Mouse (Mus musculus): ENCODE results near the gene Gm45799. TPM values are rescaled to one million over a fixed set of nuclear protein-coding genes. Genes with fewer than 3 reads are reported as not detected.

Gene Gm45799
- total RNA-seq (2015; ENCODE audit: low replicate concordance) (1.8 TPM in 1 of 2 replicates, not detected in the other), total RNA-seq (2017; ENCODE audit: low replicate concordance) (3.9 TPM in 1 of 2 replicates, not detected in the other)

- peak; percentile 92 for ATAC-seq (replicated peaks; ENCODE audit: low FRiP score, poor library complexity, severe bottlenecking)
Measured at GRCm38 (mm10) chr7:105640233-105640893, at the start of gene Gm45799, which contains the start of gene Arfip2. Gm45799 (plus strand) TSS chr7:105640552. Arfip2 (minus strand) TSS chr7:105640416.

- ATAC-seq (replicated peaks; ENCODE audit: low FRiP score, poor library complexity, severe bottlenecking) = no peak
Measured at GRCm38 (mm10) chr7:105602860-105603623, 37.3 kb upstream of the Gm45799 start.

- ATAC-seq (replicated peaks; ENCODE audit: low FRiP score, poor library complexity, severe bottlenecking) = no peak
Measured at GRCm38 (mm10) chr7:105608467-105608866, 31.9 kb upstream of the Gm45799 start.

DNA sequence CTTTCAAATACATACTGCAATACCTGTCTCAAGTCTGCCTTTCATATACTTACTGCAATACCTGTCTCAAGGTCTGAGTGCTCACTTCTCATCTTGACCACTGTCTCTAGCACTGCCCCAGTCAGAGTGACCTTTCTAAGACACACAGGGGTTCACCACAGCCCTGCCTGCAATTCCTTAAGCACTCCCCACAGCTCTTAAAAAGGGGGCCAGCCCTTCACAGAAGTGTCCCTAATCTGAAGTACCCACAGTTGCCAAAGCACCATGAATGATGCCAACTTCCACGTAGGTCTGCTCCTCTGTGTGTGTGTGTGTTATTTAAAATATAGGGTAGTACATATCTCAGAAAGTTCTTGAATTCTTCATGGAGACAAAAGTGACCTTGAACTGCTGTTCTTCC is 28.6 kb upstream of the Gm45799 start:
- ATAC-seq (replicated peaks; ENCODE audit: low FRiP score, poor library complexity, severe bottlenecking) = no peak

DNA sequence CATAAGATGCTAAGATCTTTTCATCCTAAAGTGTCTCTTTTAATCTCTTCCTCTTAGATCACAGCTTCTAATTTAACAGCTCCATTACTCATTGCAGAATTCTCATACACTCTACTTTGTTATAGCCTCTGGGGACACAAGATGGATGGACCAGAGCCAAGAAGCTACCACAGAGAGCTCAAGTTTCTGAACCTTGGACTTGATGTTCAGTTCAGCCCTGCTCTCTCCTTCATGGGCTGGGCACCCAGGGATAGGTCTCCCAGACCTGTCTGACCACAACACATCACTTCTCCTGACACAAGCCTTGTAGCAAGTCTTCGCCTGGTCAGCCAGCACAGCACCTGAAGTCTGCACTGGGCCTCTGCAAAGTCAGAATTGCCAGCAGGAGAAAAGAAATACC is 26.0 kb upstream of the Gm45799 start:
- no peak for ATAC-seq (replicated peaks; ENCODE audit: low FRiP score, poor library complexity, severe bottlenecking)

- ATAC-seq (replicated peaks; ENCODE audit: low FRiP score, poor library complexity, severe bottlenecking) = no peak
Measured at GRCm38 (mm10) chr7:105615720-105616119, 24.6 kb upstream of the Gm45799 start.

- ATAC-seq (replicated peaks; ENCODE audit: low FRiP score, poor library complexity, severe bottlenecking) = no peak
Measured at GRCm38 (mm10) chr7:105616561-105616960, 23.8 kb upstream of the Gm45799 start.

- ATAC-seq (replicated peaks; ENCODE audit: low FRiP score, poor library complexity, severe bottlenecking) = no peak
Measured at GRCm38 (mm10) chr7:105617810-105618209, 22.5 kb upstream of the Gm45799 start.

DNA sequence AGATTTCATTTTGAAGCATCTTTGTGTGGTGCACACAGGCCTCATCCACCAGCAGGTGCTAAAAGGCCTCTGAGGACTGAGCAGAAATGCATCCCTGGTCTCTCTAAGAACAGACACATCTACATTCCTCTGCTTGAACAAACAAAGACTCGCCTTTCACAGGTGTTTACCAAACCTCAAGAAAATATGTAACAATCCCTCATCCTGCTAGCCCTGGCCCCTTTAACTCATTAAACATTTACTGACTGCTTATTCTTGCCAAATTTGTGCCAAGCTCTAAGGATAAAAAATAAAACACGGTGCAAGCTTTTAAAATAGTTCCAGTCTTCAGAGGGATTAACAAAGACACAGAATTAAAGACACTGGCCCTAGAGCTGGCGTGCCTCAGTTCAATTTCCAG is 20.7 kb upstream of the Gm45799 start:
- no peak for ATAC-seq (replicated peaks; ENCODE audit: low FRiP score, poor library complexity, severe bottlenecking)

DNA sequence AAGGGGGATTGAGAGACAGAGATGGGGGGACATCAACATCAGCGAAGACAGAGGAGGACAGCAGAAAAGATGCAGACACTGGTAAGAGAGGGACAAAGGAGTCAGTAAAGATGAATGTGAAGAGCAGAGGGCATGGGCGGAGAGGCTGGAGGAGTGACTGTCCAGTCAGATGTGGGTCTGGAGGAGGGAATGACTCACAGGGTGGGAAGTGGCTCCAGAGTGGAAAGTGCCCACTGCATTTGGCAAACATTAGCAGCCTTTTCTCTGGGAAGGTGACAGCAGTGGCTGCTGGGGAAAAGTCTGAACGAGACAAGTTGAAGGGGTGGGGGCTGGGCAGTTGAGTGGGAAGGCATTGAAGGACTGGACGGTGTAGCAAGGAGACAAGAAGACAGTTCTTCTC is 19.3 kb upstream of the Gm45799 start:
- no peak for ATAC-seq (replicated peaks; ENCODE audit: low FRiP score, poor library complexity, severe bottlenecking)

DNA sequence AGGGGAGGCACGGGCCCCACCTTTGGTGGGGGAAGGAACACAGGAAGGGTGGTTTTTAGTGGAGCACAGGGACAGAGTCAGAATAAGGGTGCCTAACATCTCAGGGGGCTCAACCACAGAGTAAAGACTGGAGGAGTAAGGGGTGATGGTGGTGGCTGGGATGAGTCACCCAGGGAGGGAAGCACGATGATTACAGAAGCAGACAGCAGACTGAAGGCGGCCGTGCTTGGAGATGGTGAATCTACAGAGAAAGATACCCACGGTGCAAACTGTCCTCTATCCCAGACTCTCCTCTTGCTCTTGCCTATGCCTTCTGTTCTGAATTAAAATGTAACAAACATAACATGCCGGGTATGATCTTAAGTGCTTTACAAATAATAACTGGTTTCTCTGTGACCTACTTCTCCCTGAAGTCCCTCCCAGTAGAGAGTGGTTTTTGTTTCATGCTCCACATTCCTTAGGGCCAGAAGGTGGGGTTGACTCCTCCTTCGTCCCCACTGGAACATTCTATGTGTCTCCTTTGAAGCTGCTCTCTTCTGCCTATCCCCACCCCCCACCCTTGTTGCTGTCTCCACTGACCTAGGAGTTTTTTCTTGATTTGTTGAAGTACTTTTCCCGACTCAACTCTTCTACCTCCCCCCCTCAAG is 18.6 kb upstream of the Gm45799 start:
- no peak for ATAC-seq (replicated peaks; ENCODE audit: low FRiP score, poor library complexity, severe bottlenecking)

DNA sequence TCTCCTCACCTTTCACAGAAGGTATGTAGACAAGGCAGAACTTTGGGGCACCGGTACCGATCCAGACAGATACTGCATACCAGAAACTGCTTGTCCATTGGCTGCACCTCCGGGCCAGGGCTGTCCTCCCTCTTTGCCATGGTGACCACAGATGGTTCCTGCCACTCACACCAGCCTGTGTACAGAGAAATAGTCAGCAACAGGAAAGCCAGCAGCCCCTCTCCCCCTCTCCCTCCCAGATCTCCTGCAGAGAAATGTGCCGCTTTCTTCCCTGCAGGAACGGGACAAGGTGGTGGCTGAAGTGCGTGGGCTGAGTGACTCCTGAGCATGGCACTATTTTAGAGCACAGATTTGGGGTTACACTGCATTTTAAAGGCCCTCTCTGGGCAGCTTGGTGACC is 15.0 kb upstream of the Gm45799 start:
- no peak for ATAC-seq (replicated peaks; ENCODE audit: low FRiP score, poor library complexity, severe bottlenecking)

GRCm38 (mm10) chr7:105628633-105629032 is 11.7 kb upstream of the Gm45799 start:
- ATAC-seq (replicated peaks; ENCODE audit: low FRiP score, poor library complexity, severe bottlenecking) = no peak

DNA sequence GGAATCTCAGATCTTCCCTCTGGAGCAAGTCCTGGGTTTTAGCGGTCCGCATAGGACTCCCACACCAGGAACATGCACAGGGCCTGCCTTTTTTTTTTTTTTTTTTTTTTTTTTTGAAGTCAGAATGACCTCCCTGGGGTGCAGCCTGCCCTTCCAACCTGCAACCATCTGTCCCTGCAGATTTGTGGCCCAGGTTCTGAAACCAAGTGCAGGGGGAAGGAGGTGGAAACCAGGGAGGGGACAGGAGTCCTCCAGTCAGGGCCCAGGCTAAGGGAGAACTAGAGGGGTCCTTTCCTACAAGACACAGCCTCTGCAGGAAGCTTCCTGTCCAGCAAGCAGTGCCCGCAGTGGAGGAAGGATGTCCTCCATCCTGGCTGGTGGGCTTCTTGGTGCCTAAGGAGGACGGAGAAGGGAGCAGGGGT is 7.8 kb upstream of the Gm45799 start:
- ATAC-seq (replicated peaks; ENCODE audit: low FRiP score, poor library complexity, severe bottlenecking) = no peak

DNA sequence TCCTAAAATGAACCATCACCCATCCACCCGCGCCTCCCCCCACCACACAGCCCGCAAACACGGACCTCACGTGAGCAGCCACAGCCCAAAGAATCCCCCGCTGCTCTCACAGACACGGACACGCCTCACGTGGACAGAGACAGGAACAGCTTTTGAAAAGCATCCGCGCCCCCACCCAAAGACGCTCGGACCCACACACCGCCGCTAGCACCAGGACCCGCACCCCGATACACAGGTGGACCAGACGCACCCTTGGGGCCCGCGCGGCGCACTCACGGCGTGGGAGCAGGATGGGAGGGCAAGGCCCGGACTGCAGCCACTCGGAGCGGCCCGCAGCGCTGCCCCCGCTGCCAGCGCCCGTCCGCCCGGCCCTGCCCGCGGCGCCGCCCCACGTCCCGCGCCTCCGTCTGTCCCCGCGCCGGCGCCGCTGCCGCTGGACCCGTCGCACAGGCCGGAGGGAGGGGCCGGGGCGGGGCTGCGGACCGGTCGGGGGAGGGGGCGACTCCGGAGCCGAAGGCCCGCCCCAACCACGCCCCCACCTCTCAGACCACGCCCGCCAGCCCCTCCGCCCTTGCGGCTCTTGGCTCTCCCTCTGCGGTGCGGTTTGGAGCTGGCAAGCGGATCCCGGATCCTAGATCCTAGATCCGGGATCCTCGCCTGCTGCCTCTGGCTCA is 7.1 kb upstream of the Gm45799 start, which contains the start of gene Trim3:
Gene Trim3 (minus strand): TSS at position 445 of the 674 bp plus-strand sequence.
- ATAC-seq (replicated peaks; ENCODE audit: low FRiP score, poor library complexity, severe bottlenecking) = peak; percentile 79

DNA sequence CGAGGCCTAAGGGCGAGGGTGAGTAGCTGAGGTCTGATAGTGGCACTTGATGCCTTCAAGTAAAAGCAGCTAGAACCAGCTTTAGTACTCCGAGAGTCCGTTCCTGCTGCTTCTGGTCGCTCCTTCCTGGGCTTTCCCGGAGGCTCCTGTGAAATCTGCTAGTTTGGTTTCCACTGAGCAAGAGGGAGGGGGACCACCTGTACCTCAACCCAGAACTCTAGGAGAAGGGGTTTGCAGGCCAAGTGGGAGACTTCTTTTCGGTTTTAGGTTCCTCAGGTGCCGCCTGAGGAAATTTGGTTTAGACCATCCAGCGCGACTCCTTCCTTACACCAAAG is 6.6 kb upstream of the Gm45799 start:
- peak; percentile 8; the same call in 1 of the 2 replicates for ATAC-seq (replicated peaks; ENCODE audit: low FRiP score, poor library complexity, severe bottlenecking)

DNA sequence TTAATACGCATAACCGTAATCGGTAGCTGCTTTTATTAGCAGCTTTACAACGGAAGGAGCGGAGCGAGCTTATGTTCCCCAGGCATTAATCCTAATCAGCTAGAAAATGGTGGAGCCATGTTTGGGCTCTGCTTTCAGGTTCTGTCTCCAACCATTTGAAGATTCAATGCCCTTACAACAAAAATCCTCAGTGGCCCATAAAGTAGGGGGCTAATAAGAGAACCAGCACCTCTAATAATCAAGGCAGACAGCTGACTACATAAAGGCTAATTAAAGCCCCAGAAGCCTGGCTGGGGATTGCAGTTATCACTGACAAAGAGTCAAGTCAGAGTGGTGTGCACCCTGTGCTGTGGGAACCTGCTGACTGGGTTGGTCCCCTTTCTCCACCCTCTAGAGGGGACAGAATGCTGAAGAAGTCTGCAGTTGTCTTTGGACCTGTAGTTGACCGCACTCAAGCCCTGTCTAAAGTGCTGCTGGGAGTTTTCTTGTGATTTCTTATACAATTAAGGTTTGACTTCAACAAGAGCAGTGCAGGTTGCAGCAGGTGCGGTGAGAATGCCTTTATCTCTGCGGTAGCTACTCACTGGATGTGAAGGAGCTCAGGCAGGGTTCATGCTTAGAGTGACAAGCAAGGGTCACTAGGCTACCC is 6.0 kb upstream of the Gm45799 start:
- no peak for ATAC-seq (replicated peaks; ENCODE audit: low FRiP score, poor library complexity, severe bottlenecking)

GRCm38 (mm10) chr7:105635726-105636125 is 4.6 kb upstream of the Gm45799 start:
- ATAC-seq (replicated peaks; ENCODE audit: low FRiP score, poor library complexity, severe bottlenecking) = no peak

GRCm38 (mm10) chr7:105638776-105639175 is 1.6 kb upstream of the Gm45799 start:
- ATAC-seq (replicated peaks; ENCODE audit: low FRiP score, poor library complexity, severe bottlenecking) = no peak

DNA sequence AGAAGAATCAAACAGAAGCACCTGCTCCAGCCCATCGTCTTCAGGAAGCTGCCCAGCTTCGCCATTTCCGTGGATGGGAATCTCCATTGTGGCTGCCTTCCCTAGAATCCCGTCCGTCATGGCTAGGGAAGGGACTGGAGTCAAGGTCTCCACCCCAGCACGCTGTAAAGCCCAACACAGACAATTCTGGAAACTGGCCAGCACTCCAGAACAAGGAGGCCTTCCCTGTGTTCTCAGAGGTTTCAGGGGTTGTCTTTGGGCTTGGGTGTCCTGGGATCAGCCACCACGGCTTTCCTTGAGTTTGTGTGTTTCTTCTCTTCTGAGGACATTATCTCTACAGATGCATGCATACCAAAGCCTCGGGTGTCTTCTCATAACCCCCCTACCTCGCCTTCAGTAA is 1.0 kb upstream of the Gm45799 start:
- no peak for ATAC-seq (replicated peaks; ENCODE audit: low FRiP score, poor library complexity, severe bottlenecking)
